Mouse (Mus musculus) liver, embryonic 14.5 days (tissue): ENCODE data around the gene Map4k5.

Experiments
- CTCF ChIP-seq: IDR thresholded peaks from 2 replicates; pipeline ENCODE4 v1.5.1; 2016; ENCODE audit warnings: antibody characterized with exemption, low read depth, control low read depth
- EP300 ChIP-seq: IDR thresholded peaks from 2 replicates; pipeline ENCODE4 v1.6.1; 2016; ENCODE audit warnings: antibody characterized with exemption, low read depth

DNA sequence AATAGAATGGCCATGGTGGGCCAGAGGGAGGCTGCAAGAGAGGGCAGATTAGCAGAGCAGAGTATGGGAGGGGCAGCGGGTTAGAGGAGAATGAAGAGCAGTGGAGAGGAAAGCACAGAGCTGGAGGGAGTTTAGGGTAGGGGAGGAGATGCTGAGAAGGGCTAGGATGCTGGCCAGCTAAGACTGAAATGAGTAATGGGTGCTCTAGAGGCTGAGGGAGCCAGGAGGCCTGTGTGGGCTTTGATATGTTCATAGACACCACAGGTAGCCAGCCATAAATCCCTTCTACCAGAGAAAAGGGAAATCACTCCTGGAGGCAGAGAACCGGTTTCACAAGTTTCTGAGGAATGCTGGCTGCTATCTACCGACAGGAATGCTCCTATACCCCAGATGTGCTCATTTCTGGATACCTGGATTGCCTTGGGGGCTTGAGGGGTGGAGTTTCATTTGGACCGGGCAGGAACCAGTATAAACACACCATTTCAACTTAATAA is 13.8 kb downstream of the Map4k5 start:
- no peak for TF ChIP-seq CTCF
- no peak for TF ChIP-seq EP300
